Comparison of ENCODE assay signal across 26 mouse cellular contexts in genomic region chr11:11657634-11658033, GRCm38 (mm10). TPM values are rescaled to one million over a fixed set of nuclear protein-coding genes. Genes with fewer than 3 reads are reported as not detected.
DNase-seq lines count a peak whose midpoint lies in the region; ATAC-seq and TF ChIP-seq lines count a peak whose summit lies in the region.
"Had no signal": no experiment of that assay in that cellular context is flagged by ENCODE, and none has a peak within 500 bp of the region (broad histone marks: within the 10 kb centered on the region; RNA-seq: fewer than 3 reads in every experiment).

No protein-coding gene starts in this region.

- ATAC-seq in stomach, embryonic 14.5 days (ENCODE audit: insufficient number of reproducible peaks, insufficient read depth, low FRiP score, low read depth): no peak
- ATAC-seq in stomach, postnatal 0 days (ENCODE audit: low FRiP score, low TSS enrichment): no peak
- peak; percentile 37 for ATAC-seq in erythroid progenitor cell, adult 5-6 weeks (replicated peaks; ENCODE audit: low FRiP score, poor library complexity, severe bottlenecking)
- ATAC-seq in megakaryocyte, adult 5-6 weeks (ENCODE audit: poor library complexity, severe bottlenecking): peak; percentile 7; the same call in 1 of the 2 replicates
- ATAC-seq in forebrain, embryonic 14.5 days: no peak
- ATAC-seq in midbrain, embryonic 11.5 days (ENCODE audit: low FRiP score): no peak
- ATAC-seq: forebrain, embryonic 16.5 days; hindbrain, embryonic 16.5 days had no signal

- H3K36me3 ChIP-seq in stomach, embryonic 14.5 days (ENCODE audit: control insufficient read depth, insufficient read depth, low read length): no peaks in the 10 kb centered on the region
- no peaks in the 10 kb centered on the region for H3K36me3 ChIP-seq in stomach, postnatal 0 days (ENCODE audit: control insufficient read depth, insufficient read depth, low read length)
- no peaks in the 10 kb centered on the region for H3K36me3 ChIP-seq in forebrain, embryonic 14.5 days (ENCODE audit: control insufficient read depth, insufficient read depth, low read length)
- no peaks in the 10 kb centered on the region for H3K36me3 ChIP-seq in midbrain, embryonic 11.5 days (ENCODE audit: control insufficient read depth, insufficient read depth, low read length)
- H3K36me3 ChIP-seq: embryonic facial prominence, embryonic 10.5 days; limb, embryonic 10.5 days had no signal

- no peak overlapping the region for H3K9ac ChIP-seq in stomach, embryonic 14.5 days (replicated peaks; ENCODE audit: low read depth, low read length)
- H3K9ac ChIP-seq in stomach, postnatal 0 days (ENCODE audit: low read length): no peak overlapping the region
- no peak overlapping the region for H3K9ac ChIP-seq in forebrain, embryonic 14.5 days (ENCODE audit: low read length)
- H3K9ac ChIP-seq in midbrain, embryonic 11.5 days (ENCODE audit: low read length): no peak overlapping the region

- no peak for TF ChIP-seq EP300 in stomach, postnatal 0 days (optimal IDR thresholded peaks at IDR 0.05)

- no peaks in the 10 kb centered on the region for H3K27me3 ChIP-seq in stomach, embryonic 14.5 days (ENCODE audit: control insufficient read depth, insufficient read depth, low read length)
- H3K27me3 ChIP-seq in stomach, postnatal 0 days (ENCODE audit: control insufficient read depth, insufficient read depth, low read length): no peaks in the 10 kb centered on the region
- H3K27me3 ChIP-seq in forebrain, embryonic 14.5 days (replicated peaks; ENCODE audit: control insufficient read depth, insufficient read depth, low read length): no peaks in the 10 kb centered on the region
- no peaks in the 10 kb centered on the region for H3K27me3 ChIP-seq in midbrain, embryonic 11.5 days (ENCODE audit: control insufficient read depth, insufficient read depth, low read length)

- 0 out of 2 replicates have a peak, but pooled peaks cover 4% of the 10 kb centered on the region for H3K4me1 ChIP-seq in stomach, embryonic 14.5 days (ENCODE audit: control insufficient read depth, insufficient read depth, low read length)
- no peaks in the 10 kb centered on the region for H3K4me1 ChIP-seq in stomach, postnatal 0 days (replicated peaks; ENCODE audit: control insufficient read depth, insufficient read depth)
- no peaks in the 10 kb centered on the region for H3K4me1 ChIP-seq in forebrain, embryonic 14.5 days (ENCODE audit: control insufficient read depth, insufficient read depth, low read length)
- no peaks in the 10 kb centered on the region for H3K4me1 ChIP-seq in midbrain, embryonic 11.5 days (ENCODE audit: control insufficient read depth, insufficient read depth, low read length)
- H3K4me1 ChIP-seq: embryonic facial prominence, embryonic 10.5 days had no signal

- H3K4me2 ChIP-seq in stomach, embryonic 14.5 days (replicated peaks; ENCODE audit: low read depth, low read length): no peak overlapping the region
- H3K4me2 ChIP-seq in stomach, postnatal 0 days (replicated peaks; ENCODE audit: low read depth): no peak overlapping the region
- no peak overlapping the region for H3K4me2 ChIP-seq in forebrain, embryonic 14.5 days (ENCODE audit: low read length)
- H3K4me2 ChIP-seq in midbrain, embryonic 11.5 days: no peak overlapping the region

- no peak overlapping the region for H3K4me3 ChIP-seq in stomach, embryonic 14.5 days (ENCODE audit: low read depth, low read length)
- H3K4me3 ChIP-seq in stomach, postnatal 0 days (ENCODE audit: low read depth, low read length): no peak overlapping the region
- no peak overlapping the region for H3K4me3 ChIP-seq in forebrain, embryonic 14.5 days (ENCODE audit: low read depth, low read length)
- H3K4me3 ChIP-seq in midbrain, embryonic 11.5 days (ENCODE audit: low read depth, low read length): no peak overlapping the region
- H3K4me3 ChIP-seq: embryonic facial prominence, embryonic 10.5 days; erythroblast, embryonic 14.5 days; limb, embryonic 10.5 days had no signal

- no peak for TF ChIP-seq CTCF in stomach, postnatal 0 days (IDR thresholded peaks at IDR 0.05; ENCODE audit: low read depth)

- DNase-seq in stomach, postnatal 0 days (ENCODE audit: low spot score): no peak
- no peak for DNase-seq in cerebellum, adult 9-11 months
- DNase-seq in forebrain, embryonic 14.5 days (ENCODE audit: low spot score): no peak
- no peak for DNase-seq in midbrain, embryonic 11.5 days (ENCODE audit: low spot score, missing footprints)
- DNase-seq: adrenal gland, adult 2 months; cerebellum, adult 11 months; cerebellum, postnatal 25 days; gastrocnemius, postnatal 25 days; heart, postnatal 14 days; kidney, adult 11 months; kidney, postnatal 14 days; lung, adult 2 months; right cerebral cortex, adult 18-20 months had no signal

- H3K9me3 ChIP-seq in stomach, embryonic 14.5 days (ENCODE audit: control insufficient read depth, low read depth, low read length): no peaks in the 10 kb centered on the region
- H3K9me3 ChIP-seq in stomach, postnatal 0 days (ENCODE audit: control insufficient read depth, low read length): no peaks in the 10 kb centered on the region
- H3K9me3 ChIP-seq in forebrain, embryonic 14.5 days (replicated peaks; ENCODE audit: control insufficient read depth, low read length): no peaks in the 10 kb centered on the region
- no peaks in the 10 kb centered on the region for H3K9me3 ChIP-seq in midbrain, embryonic 11.5 days (ENCODE audit: control insufficient read depth, low read length)
- H3K9me3 ChIP-seq: embryonic facial prominence, embryonic 10.5 days; limb, embryonic 10.5 days had no signal

- whole genome bisulfite sequencing in stomach, embryonic 14.5 days: 67% methylated on average over 4 of the region's 4 CpGs
- WGBS in stomach, postnatal 0 days: 77% methylated on average over 4 of the region's 4 CpGs
- WGBS in forebrain, embryonic 14.5 days: 91% methylated on average over 4 of the region's 4 CpGs
- WGBS in midbrain, embryonic 11.5 days: 91% methylated on average over 4 of the region's 4 CpGs

- peak overlapping the region; percentile 21; the same call in 1 of the 2 replicates for H3K27ac ChIP-seq in stomach, embryonic 14.5 days (ENCODE audit: low read length)
- H3K27ac ChIP-seq in stomach, postnatal 0 days (replicated peaks): no peak overlapping the region
- no peak overlapping the region for H3K27ac ChIP-seq in forebrain, embryonic 14.5 days (ENCODE audit: low read depth, low read length)
- H3K27ac ChIP-seq in midbrain, embryonic 11.5 days (ENCODE audit: low read depth, low read length): no peak overlapping the region
- H3K27ac ChIP-seq: embryonic facial prominence, embryonic 10.5 days; limb, embryonic 10.5 days had no signal

RNA-seq across cellular contexts. Expression of gene Ikzf1, which starts 27.2 kb away (rescaled TPM):
- 2.2 and 2.6 TPM in 2 replicates for polyA plus RNA-seq in stomach, embryonic 14.5 days (2014; fragmentation: Nextera tagmentation; extraction: Ambion mirVana)
- 0.39 and 0.62 TPM in 2 replicates for polyA plus RNA-seq in stomach, postnatal 0 days (2015; fragmentation: Nextera tagmentation; extraction: Ambion mirVana)
- 116 and 120 TPM in 2 replicates for total RNA-seq in erythroid progenitor cell, adult 5-6 weeks (2015; ENCODE audit: low replicate concordance)
- total RNA-seq in erythroid progenitor cell, adult 5-6 weeks (2017; ENCODE audit: low replicate concordance): 40.9 and 81.1 TPM in 2 replicates
- total RNA-seq in megakaryocyte, adult 5-6 weeks (2015): 217 and 226 TPM in 2 replicates
- 80.8 and 104 TPM in 2 replicates for total RNA-seq in megakaryocyte, adult 5-6 weeks (2017)
- polyA plus RNA-seq in forebrain, embryonic 14.5 days (2014; fragmentation: Nextera tagmentation; extraction: Ambion mirVana): 1.9 and 2.9 TPM in 2 replicates
- polyA plus RNA-seq in midbrain, embryonic 11.5 days (2014; fragmentation: Nextera tagmentation; extraction: Ambion mirVana): 2.3 and 2.7 TPM in 2 replicates

RNA-seq across cellular contexts. Expression of gene 4930512M02Rik, which starts 30.0 kb away (rescaled TPM):
- polyA plus RNA-seq in stomach, embryonic 14.5 days (2014; fragmentation: Nextera tagmentation; extraction: Ambion mirVana): not detected in 2 replicates
- polyA plus RNA-seq in stomach, postnatal 0 days (2015; fragmentation: Nextera tagmentation; extraction: Ambion mirVana): not detected in 2 replicates
- total RNA-seq in erythroid progenitor cell, adult 5-6 weeks (2015; ENCODE audit: low replicate concordance): not detected in 2 replicates
- total RNA-seq in erythroid progenitor cell, adult 5-6 weeks (2017; ENCODE audit: low replicate concordance): not detected in 2 replicates
- not detected in 2 replicates for total RNA-seq in megakaryocyte, adult 5-6 weeks (2015)
- total RNA-seq in megakaryocyte, adult 5-6 weeks (2017): not detected in 2 replicates
- not detected in 2 replicates for polyA plus RNA-seq in forebrain, embryonic 14.5 days (2014; fragmentation: Nextera tagmentation; extraction: Ambion mirVana)
- not detected in 2 replicates for polyA plus RNA-seq in midbrain, embryonic 11.5 days (2014; fragmentation: Nextera tagmentation; extraction: Ambion mirVana)
- total RNA-seq: adrenal gland, adult 2 months; gastrocnemius, postnatal 25 days; heart, postnatal 14 days; layer of hippocampus, adult 8-10 months; left cerebral cortex, adult 18-20 months; midbrain, postnatal 0 days had no signal
- polyA plus RNA-seq: adrenal gland, adult 2 months; embryonic facial prominence, embryonic 10.5 days; erythroblast, embryonic 14.5 days; forebrain, embryonic 16.5 days; hindbrain, embryonic 16.5 days; limb, embryonic 10.5 days; lung, adult 2 months; midbrain, postnatal 0 days; neural tube, embryonic 11.5 days; small intestine, adult 2 months had no signal

Comparison
In these comparisons a context has a peak if more than half of its experiments do, and no peak if none do; other contexts are left out.
1. ATAC-seq: peak in erythroid progenitor cell, adult 5-6 weeks (single experiment) and megakaryocyte, adult 5-6 weeks (single experiment); none in stomach, embryonic 14.5 days (single experiment), stomach, postnatal 0 days (single experiment), forebrain, embryonic 14.5 days (single experiment) and midbrain, embryonic 11.5 days (single experiment).